Mouse (Mus musculus) heart, adult 11 months (tissue): ENCODE measurements at regions not wholly inside any gene's neighbourhood (a gene's known extent, or its start where the extent isn't known, plus 50 kb on each side); places are given as distances from the start of the nearest gene placed in this dataset.

ENCODE experiments used
- DNase-seq: peaks from one replicate; pipeline ENCODE4 v3.0.0; 2022

- DNase-seq = no peak
These were observed 144.7 kb upstream of the Dyrk2 start for GRCm38 (mm10) chr10:119014731-119015130.

DNA sequence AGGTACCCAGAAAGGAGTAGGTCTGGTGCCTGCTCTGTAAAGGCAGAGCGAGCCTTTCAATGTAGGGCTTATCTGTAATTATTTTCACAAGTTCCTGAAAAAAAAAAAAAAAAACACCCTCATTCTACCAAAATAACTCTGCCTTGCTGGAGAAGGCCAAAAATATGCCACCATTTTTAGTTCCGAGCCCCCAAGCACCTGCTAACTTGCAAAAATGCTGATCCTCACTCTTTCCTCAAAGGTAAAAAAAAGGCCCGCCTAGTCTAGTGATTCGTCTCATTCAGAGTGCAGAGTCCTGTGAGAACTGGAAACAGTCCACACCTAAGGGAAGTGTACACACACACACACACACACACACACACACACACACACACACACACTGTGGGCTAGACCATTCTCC is 143.7 kb upstream of the Dyrk2 start:
- DNase-seq = no peak

GRCm38 (mm10) chr10:119011511-119011910 is 141.5 kb upstream of the Dyrk2 start:
- no peak for DNase-seq

DNA sequence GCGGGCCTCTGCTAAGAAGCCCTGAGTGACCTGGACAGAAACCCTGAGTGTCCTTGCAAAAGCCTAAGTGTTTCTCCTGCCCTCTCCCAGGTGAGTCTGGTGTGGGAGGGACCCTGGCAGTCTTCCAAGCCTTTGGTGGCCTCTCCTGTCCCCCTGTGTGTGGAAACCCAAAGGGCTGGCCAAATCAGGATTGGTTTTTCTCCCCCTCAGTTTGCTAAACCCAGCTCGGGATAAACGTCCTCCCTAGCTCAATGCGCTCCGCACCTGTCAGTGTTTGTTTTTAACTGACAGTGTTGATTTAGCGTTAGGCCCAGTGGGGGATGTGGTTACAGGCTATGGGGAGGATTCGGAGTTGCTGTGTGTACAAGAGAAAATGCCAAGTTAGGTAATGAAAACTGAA is 140.9 kb upstream of the Dyrk2 start:
- no peak for DNase-seq

- no peak for DNase-seq
These were observed 137.0 kb upstream of the Dyrk2 start for GRCm38 (mm10) chr10:119006866-119007575.

DNA sequence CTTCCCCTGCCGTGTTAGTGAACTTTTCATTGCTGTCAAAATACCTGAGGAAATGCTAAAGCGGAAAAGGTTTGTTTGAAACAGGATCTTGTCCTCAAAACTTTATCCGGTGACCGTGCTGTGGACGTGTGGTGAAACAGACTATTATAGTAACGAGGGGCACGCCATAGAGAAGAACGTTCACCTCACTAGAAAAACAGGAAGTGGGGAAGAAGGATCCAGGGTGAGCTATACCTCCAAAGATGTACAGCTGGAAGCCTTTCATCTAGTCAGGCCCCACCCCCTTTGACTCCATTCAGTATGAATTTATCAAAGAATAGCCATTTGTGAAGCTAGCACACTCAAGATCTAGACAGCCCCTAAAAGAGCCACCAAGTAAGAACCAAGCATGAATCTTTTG is 135.5 kb upstream of the Dyrk2 start:
- no peak for DNase-seq

- no peak for DNase-seq
These were observed 134.4 kb upstream of the Dyrk2 start for GRCm38 (mm10) chr10:119004426-119004825.

GRCm38 (mm10) chr10:119003839-119004238 is 133.8 kb upstream of the Dyrk2 start:
- no peak for DNase-seq

DNA sequence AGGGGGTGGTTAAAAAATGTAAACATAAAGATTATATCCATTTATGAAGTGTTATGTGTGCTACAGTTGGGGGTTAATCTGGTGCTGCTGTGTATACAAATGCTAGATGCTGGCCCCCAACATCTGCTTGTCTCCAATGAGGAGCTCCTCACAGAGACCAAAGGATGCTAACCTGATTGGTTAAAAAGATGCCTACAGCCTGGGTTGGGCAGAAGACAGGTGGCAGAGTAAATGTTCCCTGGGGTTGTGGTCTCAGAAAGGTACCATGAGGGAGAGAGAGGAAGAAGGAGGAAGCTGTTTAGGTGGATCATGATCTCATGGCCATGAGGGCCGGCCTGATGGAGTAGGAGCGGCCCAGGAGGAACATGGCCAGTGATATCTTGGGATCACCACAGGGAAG is 133.0 kb upstream of the Dyrk2 start:
- DNase-seq = no peak

- no peak for DNase-seq
These were observed 131.9 kb upstream of the Dyrk2 start for GRCm38 (mm10) chr10:119001895-119002294.

DNA sequence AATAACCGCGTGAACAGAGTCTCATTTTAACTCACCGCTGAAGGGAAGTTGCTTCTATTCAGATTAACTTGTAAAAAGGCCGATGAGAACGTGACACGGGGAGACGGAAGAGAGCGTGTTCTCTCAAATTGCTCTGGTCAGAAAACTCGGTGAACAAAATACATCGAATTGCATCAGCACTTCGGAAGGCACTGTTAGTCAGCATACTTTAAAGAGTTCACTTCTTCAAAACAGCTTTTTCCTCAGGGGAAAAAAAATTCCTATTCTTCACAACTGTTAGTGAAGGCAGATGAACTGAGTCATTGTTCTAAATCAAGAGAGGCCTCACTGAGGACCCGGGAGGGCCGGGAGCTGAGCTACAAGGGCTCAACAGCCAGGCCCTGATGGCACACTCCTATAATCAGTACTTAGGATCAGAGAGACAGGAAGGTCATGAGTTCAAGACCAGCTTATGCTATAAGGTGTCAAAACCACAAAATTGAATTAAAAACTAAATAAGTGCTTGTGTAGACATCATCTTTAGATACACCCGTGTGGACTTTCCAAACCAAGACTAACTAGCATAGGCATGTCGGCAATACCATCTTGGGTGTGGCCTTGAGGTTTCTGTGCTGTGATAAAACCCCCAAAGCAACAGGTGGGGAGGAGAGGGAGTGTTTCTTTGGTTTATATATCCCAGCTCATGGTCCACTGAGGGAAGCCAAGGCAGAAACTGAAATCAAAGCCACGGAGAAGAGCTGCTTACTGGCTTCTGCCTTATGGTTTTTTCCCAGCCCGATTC is 131.2 kb upstream of the Dyrk2 start:
- no peak for DNase-seq

DNA sequence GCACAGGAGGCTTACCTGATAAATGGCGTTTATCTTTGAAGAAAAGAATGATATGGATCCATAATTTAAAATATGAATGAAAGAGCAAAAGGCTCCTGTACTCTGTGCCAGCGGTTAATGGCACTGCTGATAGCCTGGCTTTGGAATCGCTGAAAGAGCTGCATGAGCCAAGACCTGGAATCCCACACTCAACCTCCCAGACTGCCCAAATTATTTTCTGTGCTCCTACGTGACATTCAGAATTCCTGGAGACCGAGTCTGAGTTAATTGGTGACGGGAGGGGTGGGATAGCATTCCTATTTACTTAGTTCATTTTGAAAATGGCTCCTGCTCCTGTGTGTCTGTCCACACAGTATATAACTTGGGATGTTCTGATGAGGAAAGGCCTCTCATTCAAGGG is 129.0 kb upstream of the Dyrk2 start:
- peak; percentile 76 for DNase-seq

DNA sequence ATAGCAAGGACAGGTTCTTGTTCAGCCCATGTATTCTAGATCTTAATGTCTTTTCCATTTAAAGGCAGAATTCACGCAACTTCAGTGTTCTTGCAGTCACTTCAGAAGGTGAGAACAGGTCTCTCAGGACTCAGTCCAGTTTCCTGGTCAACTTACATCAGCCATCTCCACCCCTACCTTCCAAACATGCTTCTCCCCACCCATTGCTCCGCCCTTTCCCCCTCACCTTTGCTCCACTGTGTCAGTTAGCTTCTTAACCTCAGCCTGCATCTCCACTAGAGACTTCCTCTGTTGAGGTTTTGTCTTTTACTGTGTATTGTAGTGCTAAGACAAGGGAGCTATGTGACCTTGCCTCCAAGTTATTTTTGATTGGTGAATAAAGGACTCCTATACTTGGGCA is 127.0 kb upstream of the Dyrk2 start:
- DNase-seq = peak; percentile 9

GRCm38 (mm10) chr10:118993819-118994574 is 124.0 kb upstream of the Dyrk2 start:
- DNase-seq = peak; percentile 46

GRCm38 (mm10) chr10:118991213-118991612 is 121.2 kb upstream of the Dyrk2 start:
- DNase-seq = peak; percentile 95

GRCm38 (mm10) chr10:118990500-118990899 is 120.5 kb upstream of the Dyrk2 start:
- peak; percentile 93 for DNase-seq

DNA sequence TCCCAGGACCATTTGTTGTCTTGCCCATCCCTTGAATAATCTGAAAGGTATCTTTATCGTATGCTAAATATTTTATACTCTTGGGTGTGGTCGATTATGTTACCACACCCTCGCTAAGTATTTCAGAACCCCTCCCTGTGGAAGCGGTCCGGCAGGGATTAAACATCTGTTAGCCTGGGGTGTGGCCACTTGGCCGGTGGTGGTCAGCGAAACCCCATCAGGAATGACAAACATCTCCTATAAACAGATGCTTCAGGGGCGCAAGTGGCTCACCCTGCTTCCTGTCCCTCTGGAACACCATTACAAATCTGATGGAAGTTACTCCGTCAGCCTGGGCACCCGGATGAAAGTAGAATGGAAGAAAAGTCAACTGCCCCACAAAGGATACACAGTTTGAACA is 119.8 kb upstream of the Dyrk2 start:
- no peak for DNase-seq

- DNase-seq = no peak
These were observed 118.2 kb upstream of the Dyrk2 start for GRCm38 (mm10) chr10:118988249-118988648.

DNA sequence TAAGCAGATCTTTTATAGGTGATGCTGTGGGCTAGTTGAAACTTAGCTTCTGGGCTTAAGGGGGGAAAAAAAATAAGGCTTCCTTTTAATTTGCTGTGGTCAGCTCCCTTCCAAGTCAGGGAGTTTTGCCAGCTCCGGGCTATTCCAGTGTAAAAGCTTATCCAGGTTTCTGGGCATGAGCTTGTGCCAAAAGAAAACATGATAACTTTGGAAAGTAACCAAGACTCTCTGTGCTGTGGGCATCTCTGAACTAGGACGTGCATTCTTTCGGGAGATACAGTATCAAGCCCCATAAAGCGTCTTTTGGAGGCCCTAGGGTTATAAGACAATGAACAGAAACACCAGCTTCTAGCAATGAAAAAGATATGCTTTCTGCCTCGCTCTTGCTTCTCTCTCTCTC is 114.6 kb upstream of the Dyrk2 start:
- peak; percentile 74 for DNase-seq

- peak; percentile 87 for DNase-seq
These were observed 111.4 kb upstream of the Dyrk2 start for GRCm38 (mm10) chr10:118981446-118981845.

DNA sequence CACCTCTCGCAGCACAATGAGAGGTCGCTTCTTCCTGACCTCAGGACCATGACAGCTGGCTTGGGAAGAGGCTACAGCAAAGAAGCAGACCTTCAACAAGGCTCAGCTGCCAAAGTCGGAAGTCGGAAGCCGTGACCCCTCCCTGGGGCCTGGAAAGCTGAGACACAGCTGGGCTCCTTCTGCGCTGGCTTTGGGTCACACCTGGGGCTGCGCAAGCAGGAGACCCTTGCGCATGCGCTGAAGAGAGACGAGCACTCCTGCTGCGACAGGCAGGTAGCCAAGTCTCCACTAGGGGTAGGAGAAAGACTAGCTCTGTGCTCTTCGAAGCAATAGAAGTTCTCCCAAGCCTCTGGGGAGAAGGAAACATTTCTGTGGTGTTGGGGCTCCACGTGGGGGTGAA is 109.3 kb upstream of the Dyrk2 start:
- DNase-seq = peak; percentile 88

DNA sequence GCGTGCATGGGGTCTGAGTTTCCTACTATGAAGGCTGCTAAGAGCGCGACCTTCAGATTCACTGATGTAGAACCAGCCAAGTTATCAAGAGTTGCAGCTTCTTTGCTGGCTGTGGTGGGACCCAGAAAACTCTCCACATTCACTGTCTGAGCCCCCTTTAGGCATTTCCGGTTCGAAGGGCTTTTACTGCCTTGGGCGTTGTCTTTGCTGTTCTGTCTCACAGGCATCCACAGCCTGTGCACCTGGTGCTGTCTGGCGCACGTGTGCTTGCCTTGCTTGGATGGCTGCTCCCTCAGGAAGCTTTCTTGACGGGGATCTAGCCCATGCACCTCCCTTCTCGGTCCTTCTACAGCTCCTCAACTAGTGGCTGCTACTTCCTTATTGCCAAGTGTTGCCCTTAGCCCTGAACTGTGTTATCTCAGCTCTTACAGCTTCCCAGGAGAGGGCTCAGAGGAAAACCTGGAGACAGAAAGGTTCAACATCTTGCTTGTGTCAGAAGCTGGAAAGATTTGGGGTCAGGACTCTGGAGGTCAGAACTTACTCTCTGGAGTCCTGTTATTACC is 108.3 kb upstream of the Dyrk2 start:
- DNase-seq = peak; percentile 35

DNA sequence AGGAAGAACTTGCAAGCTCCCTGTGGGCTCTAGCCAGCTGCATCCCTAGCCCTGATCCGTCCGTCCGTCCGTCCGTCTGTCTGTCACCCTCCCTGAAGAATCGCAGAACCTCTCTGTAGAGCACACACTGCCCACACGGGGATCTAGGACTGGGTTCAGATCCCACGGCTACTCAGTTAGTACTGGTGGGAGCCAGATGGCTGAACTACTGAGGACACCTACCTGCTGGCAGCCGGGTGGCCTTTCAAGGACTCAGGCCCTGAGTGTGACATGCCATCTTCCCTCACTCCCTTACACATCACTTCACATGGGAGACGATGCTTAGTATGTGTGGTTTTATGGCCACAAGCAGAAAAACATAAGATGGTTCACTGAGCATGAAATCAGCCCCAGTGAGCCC is 106.4 kb upstream of the Dyrk2 start:
- DNase-seq = peak; percentile 72
